Mouse (Mus musculus) forebrain, postnatal 0 days (tissue): ENCODE data around the gene Nr4a3. TPM values are rescaled to one million over a fixed set of nuclear protein-coding genes. Genes with fewer than 3 reads are reported as not detected.

Experiments used
- ATAC-seq: fragments of 200-750 bp; cut with Nextera tagmentation; 2 replicates; pipeline ENCODE4 v1.8.0; 2017; ENCODE audit warnings: mild to moderate bottlenecking, moderate library complexity
- DNase-seq: peaks from one replicate; pipeline ENCODE4 v3.0.0-alpha.2; 2015
- H3K27ac ChIP-seq: fragments of 300-500 bp; sonication (generic); 2 replicates; pipeline ENCODE4 v1.5.1; 2014; ENCODE audit warnings: low read depth, mild to moderate bottlenecking, antibody characterized with exemption, low read length, moderate library complexity, mixed read lengths
- H3K27me3 ChIP-seq: fragments of 300-500 bp; sonication (generic); 2 replicates; pipeline ENCODE4 v1.6.1; 2014; ENCODE audit warnings: mild to moderate bottlenecking, low read length, mixed read lengths; ENCODE audit not compliant: insufficient read depth
- H3K36me3 ChIP-seq: fragments of 300-500 bp; sonication (generic); 2 replicates; pipeline ENCODE4 v1.6.1; 2014; ENCODE audit warnings: mild to moderate bottlenecking, moderate library complexity; ENCODE audit not compliant: insufficient read depth
- H3K4me1 ChIP-seq: fragments of 300-500 bp; sonication (generic); 2 replicates; pipeline ENCODE4 v1.6.1; 2014; ENCODE audit warnings: antibody characterized with exemption; ENCODE audit not compliant: insufficient read depth
- H3K4me2 ChIP-seq: fragments of 300-500 bp; sonication (generic); 2 replicates; pipeline ENCODE4 v1.6.1; 2014; ENCODE audit warnings: low read depth, mild to moderate bottlenecking, moderate library complexity
- H3K4me3 ChIP-seq: fragments of 300-500 bp; sonication (generic); 2 replicates; pipeline ENCODE4 v1.5.1; 2014; ENCODE audit warnings: low read depth, low read length, mixed read lengths
- H3K9ac ChIP-seq: fragments of 300-500 bp; sonication (generic); 2 replicates; pipeline ENCODE4 v1.6.1; 2014; ENCODE audit warnings: mild to moderate bottlenecking
- H3K9me3 ChIP-seq: fragments of 300-500 bp; sonication (generic); 2 replicates; pipeline ENCODE4 v1.6.1; 2016; ENCODE audit warnings: low read length
- CTCF ChIP-seq: sonication (generic); IDR thresholded peaks from 2 replicates; pipeline ENCODE4 v1.5.1; 2016; ENCODE audit warnings: antibody characterized with exemption, control low read depth, low read depth
- WGBS: fragments of 180-500 bp; shearing (Covaris S2); extraction: QIAGEN DNeasy Blood & Tissue Kit; methylation state at CpG from one replicate; pipeline ENCODE4 v1.1.7; 2014; 5-methylcytosine and 5-hydroxymethylcytosine counted together
- polyA plus RNA-seq: library from polyadenylated mRNA; unstranded; fragments of >200 nt; fragmentation: Nextera tagmentation; extraction: Ambion mirVana; gene quantifications from 2 replicates; pipeline ENCODE4 v1.2.1, GENCODE M21; 2015
- total RNA-seq: library from RNA; depleted of rRNA; stranded (reverse); fragments of >200 nt; gene quantifications from 2 replicates; pipeline ENCODE4 v1.2.3, GENCODE M21; 2014

Nr4a3 gene
- total and polyA plus RNA-seq, 2 experiments from 2014 or later: 12.4 to 13.5 TPM

DNA sequence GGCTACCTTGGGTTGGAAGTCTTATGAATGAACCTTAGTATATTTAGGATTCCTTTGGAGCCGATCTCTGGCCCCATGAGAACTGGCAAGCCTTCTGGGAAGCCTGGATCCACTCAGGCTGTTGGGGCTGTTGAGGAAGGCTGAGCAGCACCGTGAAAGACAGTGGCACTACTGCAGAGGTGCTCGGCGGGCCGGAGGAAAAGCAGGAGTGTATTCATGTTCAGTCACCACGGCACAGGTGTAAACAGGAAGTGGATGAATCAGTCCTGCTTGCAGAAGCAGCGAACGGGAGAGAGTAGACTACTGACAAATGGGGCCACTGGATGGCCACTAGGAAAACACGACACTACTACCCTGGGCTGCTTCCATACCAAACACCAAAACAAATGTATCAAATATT, 10.7 kb upstream of the Nr4a3 start:
- Histone ChIP-seq H3K27ac (no peak overlapping the region), H3K4me2 (no peak overlapping the region), H3K27me3 (no peaks in the 10 kb centered on the region), H3K4me3 (no peak overlapping the region), H3K4me1 (0 out of 2 replicates have a peak, but pooled peaks cover 5% of the 10 kb centered on the region), H3K9me3 (no peaks in the 10 kb centered on the region), H3K9ac (no peak overlapping the region), H3K36me3 (no peaks in the 10 kb centered on the region)
- no peak for TF ChIP-seq CTCF
- DNase-seq: no peak
- ATAC-seq: no peak
- 85% methylated on average over 9 of the region's 9 CpGs for WGBS

DNA sequence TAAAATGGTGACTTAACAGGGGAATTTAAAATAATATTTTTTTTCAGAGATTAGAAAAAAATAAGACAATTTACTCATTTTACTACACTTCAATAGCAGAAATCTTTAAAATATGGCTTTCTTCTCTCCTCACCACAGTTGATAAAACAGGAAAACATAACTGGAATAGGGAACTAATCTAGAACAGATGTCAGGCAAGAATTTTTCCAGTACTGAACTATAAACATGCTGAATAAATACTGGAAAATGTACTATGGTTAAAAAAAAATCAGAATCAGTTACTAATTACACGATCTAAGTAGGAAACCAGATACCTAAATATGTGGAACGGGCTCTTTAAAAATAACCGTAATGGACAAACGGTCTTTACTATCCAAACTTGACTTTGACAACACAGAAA, 7.3 kb upstream of the Nr4a3 start:
- 81% methylated on average over 4 of the region's 4 CpGs for WGBS
- Histone ChIP-seq H3K4me1 (peaks cover 16% of the 10 kb centered on the region), H3K27me3 (no peaks in the 10 kb centered on the region), H3K9ac (no peak overlapping the region), H3K4me2 (no peak overlapping the region), H3K27ac (no peak overlapping the region), H3K36me3 (no peaks in the 10 kb centered on the region), H3K4me3 (no peak overlapping the region), H3K9me3 (no peaks in the 10 kb centered on the region)
- ATAC-seq (no peak), DNase-seq (no peak)
- no peak for TF ChIP-seq CTCF

DNA sequence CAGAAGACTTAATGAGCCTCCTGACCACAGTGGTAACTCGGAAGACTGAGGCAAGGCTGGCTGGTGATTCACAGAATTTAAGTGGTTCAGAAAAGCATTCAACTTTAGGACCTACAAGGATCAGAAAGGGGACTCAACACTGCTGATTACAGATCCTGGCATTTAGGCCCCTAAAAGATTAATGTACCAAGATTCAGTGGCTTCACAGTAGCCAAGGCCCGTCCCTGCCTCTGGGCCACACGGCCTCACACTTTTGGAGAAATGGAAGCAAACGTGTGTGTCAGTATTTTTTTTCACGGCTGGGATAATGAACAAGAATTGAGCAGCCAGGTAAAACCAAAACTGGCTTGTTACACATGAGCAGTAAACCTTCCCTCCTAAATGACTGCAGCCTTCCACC, 6.1 kb upstream of the Nr4a3 start:
- Histone ChIP-seq H3K36me3 (no peaks in the 10 kb centered on the region), H3K9me3 (no peaks in the 10 kb centered on the region), H3K27me3 (no peaks in the 10 kb centered on the region), H3K4me1 (peaks cover 16% of the 10 kb centered on the region), H3K27ac (no peak overlapping the region), H3K4me2 (no peak overlapping the region), H3K9ac (no peak overlapping the region), H3K4me3 (no peak overlapping the region)
- WGBS: 93% methylated on average over 5 of the region's 5 CpGs
- no peak for DNase-seq
- ATAC-seq: no peak
- no peak for TF ChIP-seq CTCF

DNA sequence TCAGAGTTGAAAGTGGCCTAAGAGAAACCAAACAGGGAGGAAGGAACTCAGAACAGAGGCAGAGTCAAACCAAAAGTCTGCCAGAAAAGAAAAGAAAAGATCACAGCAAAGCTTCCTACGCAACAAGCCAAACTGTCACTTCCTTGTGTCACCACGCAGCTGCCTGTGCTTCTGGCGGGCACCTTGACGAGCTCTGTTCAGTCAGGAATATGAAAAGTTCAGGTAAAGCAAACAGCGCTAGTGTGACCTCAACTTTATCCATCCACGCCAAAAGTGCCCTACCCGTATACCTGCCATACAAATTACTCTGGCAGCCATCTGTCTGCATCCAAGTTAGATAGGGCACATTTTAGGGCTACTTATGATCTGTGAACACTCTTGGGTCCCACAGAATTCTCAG, 5.2 kb upstream of the Nr4a3 start:
- Histone ChIP-seq H3K4me2 (no peak overlapping the region), H3K9me3 (no peaks in the 10 kb centered on the region), H3K36me3 (no peaks in the 10 kb centered on the region), H3K27me3 (no peaks in the 10 kb centered on the region), H3K4me3 (no peak overlapping the region), H3K9ac (no peak overlapping the region), H3K27ac (no peak overlapping the region), H3K4me1 (peaks cover 16% of the 10 kb centered on the region)
- ATAC-seq (no peak), DNase-seq (no peak)
- whole genome bisulfite sequencing: 76% methylated on average over 7 of the region's 7 CpGs
- no peak for TF ChIP-seq CTCF

DNA sequence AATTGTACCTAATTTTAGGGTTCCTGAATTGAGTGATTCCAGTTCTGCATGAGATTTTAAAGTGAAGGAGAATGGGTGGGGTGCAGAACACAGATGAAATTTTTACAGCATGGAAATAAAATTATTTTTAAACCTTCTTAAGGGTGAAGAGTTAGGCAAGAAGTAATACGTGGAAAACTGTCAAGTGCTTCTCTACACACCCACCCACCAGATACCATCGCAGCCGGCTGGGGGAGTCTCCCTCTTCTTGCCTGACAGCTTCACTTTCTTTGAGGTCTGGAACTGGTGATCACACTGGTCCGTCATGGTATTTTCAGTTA, 2.5 kb upstream of the Nr4a3 start:
- Histone ChIP-seq H3K4me3 (peak overlapping the region; percentile 70), H3K27ac (peak overlapping the region; percentile 97), H3K9ac (peak overlapping the region; percentile 88), H3K36me3 (no peaks in the 10 kb centered on the region), H3K4me1 (peaks cover 22% of the 10 kb centered on the region), H3K27me3 (no peaks in the 10 kb centered on the region), H3K4me2 (peak overlapping the region; percentile 90), H3K9me3 (no peaks in the 10 kb centered on the region)
- ATAC-seq: peak; percentile 1; the same call in 1 of the 2 replicates
- TF ChIP-seq CTCF: no peak
- WGBS: 0% methylated on average over 4 of the region's 4 CpGs
- no peak for DNase-seq

DNA sequence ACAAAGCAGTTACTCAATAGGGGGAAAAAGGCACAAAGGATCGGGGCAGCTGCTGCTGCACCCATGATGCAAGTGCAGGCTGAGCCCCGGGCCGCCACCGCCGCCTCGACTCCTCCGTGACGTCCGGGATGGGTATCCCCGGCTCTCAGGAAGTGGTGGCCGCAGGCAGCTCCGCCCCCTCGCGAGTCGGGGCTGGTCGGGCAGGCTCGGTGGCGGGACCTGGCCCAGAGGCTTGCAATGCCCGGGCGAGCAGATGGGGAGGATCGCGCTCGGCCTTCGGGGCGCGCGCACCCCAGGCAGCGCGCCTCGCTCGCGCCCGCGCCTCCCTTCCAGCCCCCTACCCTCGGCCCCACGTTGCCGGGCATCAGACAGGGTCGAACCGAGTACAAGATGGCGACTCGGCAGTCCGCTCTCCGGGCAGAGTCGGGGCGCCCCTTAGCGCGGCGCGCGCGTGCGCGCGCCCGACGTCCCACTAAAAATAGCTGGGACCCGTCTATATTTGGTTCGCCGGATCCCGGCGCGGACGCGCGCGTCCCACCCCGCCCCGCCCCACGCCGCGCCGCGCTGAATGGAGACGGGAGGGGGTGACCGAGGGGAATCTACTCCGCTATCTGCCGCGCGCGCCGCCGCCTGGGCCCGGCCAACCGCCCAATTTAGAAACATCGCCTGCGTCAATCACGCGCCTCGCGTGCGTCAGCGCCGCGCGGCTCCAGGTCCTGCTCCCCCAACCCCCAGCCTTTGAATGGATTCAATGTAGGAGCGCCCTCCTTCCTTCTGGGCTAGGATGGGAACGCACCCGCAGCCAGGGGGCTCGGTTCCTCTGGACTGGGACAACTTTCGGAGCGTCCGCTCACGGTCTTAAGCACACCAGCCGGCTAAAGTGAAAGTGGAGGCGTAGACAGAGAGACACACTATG, 1.9 kb upstream of the Nr4a3 start:
- peak overlapping the region; percentile 70 for H3K4me3 ChIP-seq
- H3K27me3 ChIP-seq: no peaks in the 10 kb centered on the region
- ATAC-seq (peak; percentile 83), DNase-seq (peak; percentile 98)
- H3K9ac ChIP-seq: peak overlapping the region; percentile 88
- H3K4me2 ChIP-seq: peak overlapping the region; percentile 90
- H3K9me3 ChIP-seq: no peaks in the 10 kb centered on the region
- TF ChIP-seq CTCF: peak; percentile 79
- H3K4me1 ChIP-seq: peaks cover 26% of the 10 kb centered on the region
- 1% methylated on average over 99 of the region's 105 CpGs for WGBS
- no peaks in the 10 kb centered on the region for H3K36me3 ChIP-seq
- peak overlapping the region; percentile 97 for H3K27ac ChIP-seq

DNA sequence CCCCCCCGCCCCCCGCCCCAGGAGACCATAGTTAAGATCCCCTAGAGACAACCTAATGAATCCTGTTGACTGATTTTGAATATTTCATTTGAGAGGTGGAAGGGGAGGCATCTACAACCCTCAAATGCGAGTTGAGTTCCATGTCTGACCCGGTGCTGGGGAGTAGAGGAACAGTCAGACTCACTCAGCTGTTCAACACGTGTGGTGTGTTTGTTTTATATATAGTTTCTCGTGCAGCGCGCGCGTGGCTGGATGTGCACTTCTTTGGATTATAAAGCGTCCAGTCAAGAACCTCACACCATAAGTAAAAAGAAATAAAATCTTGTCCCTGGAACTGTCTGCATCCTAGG, 837 bp upstream of the Nr4a3 start:
- under 1% methylated on average over 11 of the region's 11 CpGs for WGBS
- Histone ChIP-seq H3K4me1 (peaks cover 22% of the 10 kb centered on the region), H3K9me3 (no peaks in the 10 kb centered on the region), H3K27me3 (no peaks in the 10 kb centered on the region), H3K9ac (peak overlapping the region; percentile 79), H3K27ac (peak overlapping the region; percentile 90), H3K4me3 (peak overlapping the region; percentile 70), H3K4me2 (peak overlapping the region; percentile 90), H3K36me3 (no peaks in the 10 kb centered on the region)
- DNase-seq (no peak), ATAC-seq (no peak)
- TF ChIP-seq CTCF: no peak
